ENCODE assay signal across 8 mouse cellular contexts in genomic region chr10:40247166-40247716, GRCm38 (mm10). TPM values are rescaled to one million over a fixed set of nuclear protein-coding genes. Genes with fewer than 3 reads are reported as not detected.
DNase-seq lines count a peak whose midpoint lies in the region; ATAC-seq and TF ChIP-seq lines count a peak whose summit lies in the region.

No protein-coding gene starts in this region.

- H3K27me3 ChIP-seq in kidney, postnatal 0 days (ENCODE audit: insufficient read depth, low read length) = no peaks in the 10 kb centered on the region
- H3K27me3 ChIP-seq in hindbrain, embryonic 11.5 days (ENCODE audit: control insufficient read depth, insufficient read depth, low read length) = no peaks in the 10 kb centered on the region
- no peaks in the 10 kb centered on the region for H3K27me3 ChIP-seq in midbrain, embryonic 13.5 days

- H3K27ac ChIP-seq in kidney, postnatal 0 days = peak overlapping the region; percentile 68; the same call in 1 of the 2 replicates
- H3K27ac ChIP-seq in cortical plate, adult 2 months (ENCODE audit: insufficient read depth, low read length) = no peak overlapping the region
- peak overlapping the region; percentile 44 for H3K27ac ChIP-seq in hindbrain, embryonic 11.5 days (ENCODE audit: low read depth, low read length)
- H3K27ac ChIP-seq in midbrain, embryonic 13.5 days = peak overlapping the region; percentile 79

- H3K9me3 ChIP-seq in kidney, postnatal 0 days (replicated peaks; ENCODE audit: low read length) = no peaks in the 10 kb centered on the region
- H3K9me3 ChIP-seq in hindbrain, embryonic 11.5 days (ENCODE audit: control insufficient read depth, low read length) = no peaks in the 10 kb centered on the region
- no peaks in the 10 kb centered on the region for H3K9me3 ChIP-seq in midbrain, embryonic 13.5 days

- no peak for TF ChIP-seq CTCF in kidney, postnatal 0 days (IDR thresholded peaks at IDR 0.05; ENCODE audit: low read depth)
- no peak for TF ChIP-seq CTCF in cortical plate, adult 2 months (IDR thresholded peaks at IDR 0.05; ENCODE audit: extremely low read depth, insufficient read depth, low read length)

- peak overlapping the region; percentile 75; the same call in 1 of the 2 replicates for H3K9ac ChIP-seq in kidney, postnatal 0 days (ENCODE audit: low read depth, low read length)
- no peak overlapping the region for H3K9ac ChIP-seq in hindbrain, embryonic 11.5 days (ENCODE audit: low read depth, low read length)
- H3K9ac ChIP-seq in midbrain, embryonic 13.5 days (replicated peaks) = 0 out of 2 replicates have a peak overlapping the region, but pooled peaks have one; percentile 32

- no peak; the same call in 1 of the 2 replicates for TF ChIP-seq POLR2A in cortical plate, adult 2 months (IDR thresholded peaks at IDR 0.05; ENCODE audit: extremely low read depth, insufficient read depth, low read length)

- H3K4me2 ChIP-seq in kidney, postnatal 0 days (ENCODE audit: low read length) = peak overlapping the region; percentile 75
- H3K4me2 ChIP-seq in hindbrain, embryonic 11.5 days (replicated peaks; ENCODE audit: low read depth, low read length) = peak overlapping the region; percentile 65
- H3K4me2 ChIP-seq in midbrain, embryonic 13.5 days (replicated peaks) = peak overlapping the region; percentile 77

- H3K36me3 ChIP-seq in kidney, postnatal 0 days (ENCODE audit: insufficient read depth, low read length) = peaks cover 38% of the 10 kb centered on the region
- H3K36me3 ChIP-seq in hindbrain, embryonic 11.5 days (ENCODE audit: control insufficient read depth, insufficient read depth, low read length) = peaks cover 8% of the 10 kb centered on the region; the same call in 1 of the 2 replicates
- H3K36me3 ChIP-seq in midbrain, embryonic 13.5 days = peaks cover 58% of the 10 kb centered on the region

- DNase-seq in kidney, postnatal 0 days (ENCODE audit: low spot score) = no peak
- DNase-seq in kidney, postnatal 36 days = no peak
- DNase-seq in hindbrain, embryonic 11.5 days (ENCODE audit: low spot score) = no peak
- no peak for DNase-seq in right cerebral cortex, adult 18-20 months
- DNase-seq in B cell, adult 2 months = no peak
- no peak for DNase-seq in left cerebral cortex, postnatal 25 days (ENCODE audit: low spot score in 2 of 2)

- H3K4me3 ChIP-seq in kidney, postnatal 0 days (replicated peaks; ENCODE audit: low read depth, low read length) = peak overlapping the region; percentile 84
- H3K4me3 ChIP-seq in cortical plate, adult 2 months (ENCODE audit: insufficient read depth, low read length) = peak overlapping the region; percentile 73
- peak overlapping the region; percentile 77 for H3K4me3 ChIP-seq in hindbrain, embryonic 11.5 days (ENCODE audit: low read depth, low read length)
- peak overlapping the region; percentile 57 for H3K4me3 ChIP-seq in midbrain, embryonic 13.5 days (replicated peaks)

- peak; percentile 36 for ATAC-seq in kidney, postnatal 0 days (replicated peaks; ENCODE audit: low FRiP score, low read depth)
- ATAC-seq in hindbrain, embryonic 11.5 days (ENCODE audit: low FRiP score) = peak; percentile 63
- ATAC-seq in midbrain, embryonic 13.5 days = peak; percentile 74

- 33% methylated on average over 11 of the region's 11 CpGs for WGBS in kidney, postnatal 0 days
- WGBS in hindbrain, embryonic 11.5 days = 34% methylated on average over 11 of the region's 11 CpGs
- 33% methylated on average over 11 of the region's 11 CpGs for WGBS in midbrain, embryonic 13.5 days

- intact Hi-C loops in left cerebral cortex, postnatal 25 days (cut with DNase I) = no loop called here

- H3K4me1 ChIP-seq in kidney, postnatal 0 days (replicated peaks; ENCODE audit: insufficient read depth, low read length) = no peaks in the 10 kb centered on the region; the same call in 1 of the 2 replicates
- H3K4me1 ChIP-seq in cortical plate, adult 2 months (ENCODE audit: control insufficient read depth, insufficient read depth, low read length) = no peaks in the 10 kb centered on the region
- no peaks in the 10 kb centered on the region for H3K4me1 ChIP-seq in hindbrain, embryonic 11.5 days (replicated peaks; ENCODE audit: control insufficient read depth, insufficient read depth, low read length)
- peaks cover 16% of the 10 kb centered on the region for H3K4me1 ChIP-seq in midbrain, embryonic 13.5 days (replicated peaks)

RNA-seq across cellular contexts. Expression of gene Rpf2, which starts 0.4 kb away (rescaled TPM):
- polyA plus RNA-seq in kidney, postnatal 0 days (2015; fragmentation: Nextera tagmentation; extraction: Ambion mirVana) = 56.8 and 58.9 TPM in 2 replicates
- polyA plus RNA-seq in cortical plate, adult 2 months (2012; rRNA removed) = 16.0 and 21.2 TPM in 2 replicates
- 89.6 and 94.0 TPM in 2 replicates for polyA plus RNA-seq in hindbrain, embryonic 11.5 days (2014; fragmentation: Nextera tagmentation; extraction: Ambion mirVana)
- 73.9 and 79.2 TPM in 2 replicates for polyA plus RNA-seq in midbrain, embryonic 13.5 days (2015; fragmentation: Nextera tagmentation; extraction: Ambion mirVana)
- total RNA-seq in left cerebral cortex, postnatal 25 days (2021) = 10 to 100 TPM; 19.6 to 22.8 TPM

RNA-seq across cellular contexts. Expression of gene Gtf3c6, which starts 10.7 kb away (rescaled TPM):
- polyA plus RNA-seq in kidney, postnatal 0 days (2015; fragmentation: Nextera tagmentation; extraction: Ambion mirVana) = 88.1 and 92.2 TPM in 2 replicates
- polyA plus RNA-seq in cortical plate, adult 2 months (2012; rRNA removed) = 31.6 and 34.3 TPM in 2 replicates
- polyA plus RNA-seq in hindbrain, embryonic 11.5 days (2014; fragmentation: Nextera tagmentation; extraction: Ambion mirVana) = 151 and 155 TPM in 2 replicates
- polyA plus RNA-seq in midbrain, embryonic 13.5 days (2015; fragmentation: Nextera tagmentation; extraction: Ambion mirVana) = 109 and 113 TPM in 2 replicates
- 10 to 100 TPM; 22.6 to 24.5 TPM for total RNA-seq in left cerebral cortex, postnatal 25 days (2021)

RNA-seq across cellular contexts. Expression of gene Amd1, which starts 54.7 kb away (rescaled TPM):
- polyA plus RNA-seq in kidney, postnatal 0 days (2015; fragmentation: Nextera tagmentation; extraction: Ambion mirVana) = 44.1 and 46.9 TPM in 2 replicates
- 103 and 105 TPM in 2 replicates for polyA plus RNA-seq in cortical plate, adult 2 months (2012; rRNA removed)
- 82.2 and 89.7 TPM in 2 replicates for polyA plus RNA-seq in hindbrain, embryonic 11.5 days (2014; fragmentation: Nextera tagmentation; extraction: Ambion mirVana)
- 40.4 and 40.8 TPM in 2 replicates for polyA plus RNA-seq in midbrain, embryonic 13.5 days (2015; fragmentation: Nextera tagmentation; extraction: Ambion mirVana)
- total RNA-seq in left cerebral cortex, postnatal 25 days (2021) = 10 to 100 TPM; 79.3 to 82.0 TPM
